Mouse (Mus musculus): ENCODE data around the gene Cand2. TPM values are rescaled to one million over a fixed set of nuclear protein-coding genes. Genes with fewer than 3 reads are reported as not detected.

The Cand2 gene
- total RNA-seq (2022), result 10 to 100 TPM; 63.6 to 80.2 (median 77.4) TPM

DNA sequence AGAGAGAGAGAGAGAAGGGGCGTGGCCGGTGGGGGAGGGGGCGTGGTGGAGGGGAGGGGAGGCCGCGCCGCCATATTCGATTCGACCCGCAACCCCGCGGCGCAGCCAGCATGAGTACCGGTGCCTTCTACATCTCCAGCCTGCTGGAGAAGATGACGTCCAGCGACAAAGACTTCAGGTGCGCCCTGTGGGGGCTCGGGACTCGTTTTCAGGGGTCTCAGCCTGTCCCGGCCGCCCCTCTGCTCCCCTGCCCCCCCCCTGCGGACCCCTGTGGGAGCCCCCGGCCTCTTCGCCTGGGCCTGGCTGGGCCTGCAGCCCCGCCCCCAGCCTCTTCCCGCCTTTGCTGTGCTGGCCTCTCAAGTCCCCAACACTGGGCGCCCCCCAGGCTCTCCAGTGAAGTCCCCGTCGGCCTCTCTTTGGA is at the start of gene Cand2:
Gene Cand2 (plus strand): TSS at position 38 of the 421 bp plus-strand sequence.
- DNase-seq (ENCODE audit: low spot score in 2 of 2), result peak; percentile 31 to 36

- peak in 1 of 2 experiments; percentile 39 for DNase-seq (ENCODE audit: low spot score in 2 of 2)
Measured at GRCm38 (mm10) chr6:115727108-115727507, 47.2 kb upstream of the Cand2 start.

GRCm38 (mm10) chr6:115727570-115727969 is 46.8 kb upstream of the Cand2 start:
- DNase-seq (ENCODE audit: low spot score in 2 of 2), result no peak

GRCm38 (mm10) chr6:115730560-115731342 is 43.6 kb upstream of the Cand2 start:
- no peak for DNase-seq (ENCODE audit: low spot score in 2 of 2)

DNA sequence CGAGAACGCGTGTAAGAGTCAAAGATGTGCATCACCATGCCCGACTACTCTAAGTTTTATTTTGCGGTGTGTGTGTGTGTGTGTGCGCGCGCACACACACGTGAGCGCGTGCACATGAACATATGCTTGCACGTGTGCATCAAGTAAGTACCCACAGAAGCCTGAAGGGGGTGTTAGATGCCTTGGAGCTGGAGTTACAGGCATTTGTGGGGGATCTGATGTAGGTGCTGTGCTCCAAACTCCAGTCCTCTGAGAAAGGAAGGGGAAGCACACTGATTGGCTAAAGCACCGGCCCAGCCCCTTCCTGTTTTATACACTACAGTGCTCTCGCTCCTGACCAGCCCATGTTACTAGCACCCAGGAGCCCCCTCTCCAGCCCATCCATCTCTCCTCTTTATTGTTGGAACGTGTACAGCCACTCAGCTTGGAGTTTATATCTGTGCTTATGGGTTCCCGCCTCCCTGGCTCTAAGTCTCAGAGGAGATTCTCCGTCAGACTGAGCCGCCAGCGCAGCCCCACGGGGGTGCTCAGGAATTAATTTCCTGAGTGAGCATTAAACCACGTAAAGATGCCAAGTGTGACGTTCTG is 41.9 kb upstream of the Cand2 start:
- no peak for DNase-seq (ENCODE audit: low spot score in 2 of 2)

GRCm38 (mm10) chr6:115734909-115735308 is 39.4 kb upstream of the Cand2 start:
- no peak for DNase-seq (ENCODE audit: low spot score in 2 of 2)

- no peak for DNase-seq (ENCODE audit: low spot score in 2 of 2)
Measured at GRCm38 (mm10) chr6:115739056-115739455, 35.3 kb upstream of the Cand2 start.

- DNase-seq (ENCODE audit: low spot score in 2 of 2), result no peak
Measured at GRCm38 (mm10) chr6:115743569-115743968, 30.8 kb upstream of the Cand2 start.

DNA sequence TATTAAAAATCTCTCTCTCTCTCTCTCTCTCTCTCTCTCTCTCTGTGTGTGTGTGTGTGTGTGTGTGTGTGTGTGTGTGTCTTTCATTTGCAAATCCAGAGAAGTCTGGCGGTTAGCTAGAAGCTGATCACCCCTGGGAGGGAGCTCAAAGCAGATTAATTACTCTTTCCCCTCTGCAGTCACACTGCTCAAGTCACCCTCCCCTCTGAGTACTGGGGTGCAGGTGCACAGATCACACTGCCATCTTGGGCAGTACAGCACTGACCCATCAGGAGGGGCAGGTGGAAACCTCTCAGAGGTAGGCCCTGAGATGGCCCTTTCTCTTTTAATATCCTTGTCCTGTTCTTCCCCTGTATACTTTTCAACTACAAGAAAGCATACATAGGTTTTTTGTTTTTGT is 28.0 kb upstream of the Cand2 start:
- DNase-seq (ENCODE audit: low spot score in 2 of 2), result no peak

GRCm38 (mm10) chr6:115755536-115755935 is 18.8 kb upstream of the Cand2 start:
- no peak for DNase-seq (ENCODE audit: low spot score in 2 of 2)

- no peak for DNase-seq (ENCODE audit: low spot score in 2 of 2)
Measured at GRCm38 (mm10) chr6:115758981-115759435, 15.3 kb upstream of the Cand2 start.

GRCm38 (mm10) chr6:115759461-115759860 is 14.9 kb upstream of the Cand2 start:
- no peak for DNase-seq (ENCODE audit: low spot score in 2 of 2)

DNA sequence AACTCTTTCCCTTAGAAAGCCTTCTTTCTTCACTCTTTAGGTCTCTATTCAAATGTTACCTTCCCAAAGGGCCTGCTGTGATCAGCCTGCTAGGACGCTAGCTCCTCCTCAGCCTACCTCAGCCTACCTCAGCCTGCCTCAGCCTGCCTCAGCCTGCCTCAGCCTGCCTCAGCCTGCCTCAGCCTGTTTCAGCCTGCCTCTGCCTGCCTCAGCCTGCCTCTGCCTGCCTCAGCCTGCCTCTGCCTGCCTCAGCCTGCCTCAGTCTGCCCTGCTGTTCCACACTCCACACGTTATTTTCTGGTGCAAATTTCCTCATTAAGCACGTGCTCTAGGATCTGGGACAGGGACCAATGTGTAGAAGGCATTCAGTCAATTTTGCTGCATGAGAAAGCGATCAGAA is 14.2 kb upstream of the Cand2 start:
- DNase-seq (ENCODE audit: low spot score in 2 of 2), result no peak

DNA sequence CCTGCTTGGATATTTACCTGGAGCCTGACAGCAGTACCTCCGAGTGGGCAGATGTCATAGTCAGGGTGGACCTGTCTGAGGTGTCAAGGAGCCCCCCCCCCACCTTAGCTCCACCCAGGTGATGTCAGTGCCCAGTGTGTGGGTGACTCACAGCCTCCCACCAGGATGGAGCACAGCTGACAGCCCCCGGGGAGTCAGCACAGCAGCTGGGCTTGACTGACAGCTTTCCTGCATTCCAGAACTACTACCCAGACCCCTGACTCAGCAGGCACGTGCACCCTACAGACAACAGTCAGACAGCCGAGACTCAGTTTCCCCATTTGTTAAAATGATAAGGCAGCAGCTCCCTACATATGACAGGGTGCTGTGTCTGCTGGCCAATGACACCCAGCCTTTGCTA is 13.4 kb upstream of the Cand2 start:
- DNase-seq (ENCODE audit: low spot score in 2 of 2), result no peak

- no peak for DNase-seq (ENCODE audit: low spot score in 2 of 2)
Measured at GRCm38 (mm10) chr6:115761995-115762756, 12.2 kb upstream of the Cand2 start, which contains the start of gene Tmem40. Gene Tmem40 (minus strand): TSS chr6:115762410.

GRCm38 (mm10) chr6:115764179-115764578 is 10.2 kb upstream of the Cand2 start:
- no peak for DNase-seq (ENCODE audit: low spot score in 2 of 2)

DNA sequence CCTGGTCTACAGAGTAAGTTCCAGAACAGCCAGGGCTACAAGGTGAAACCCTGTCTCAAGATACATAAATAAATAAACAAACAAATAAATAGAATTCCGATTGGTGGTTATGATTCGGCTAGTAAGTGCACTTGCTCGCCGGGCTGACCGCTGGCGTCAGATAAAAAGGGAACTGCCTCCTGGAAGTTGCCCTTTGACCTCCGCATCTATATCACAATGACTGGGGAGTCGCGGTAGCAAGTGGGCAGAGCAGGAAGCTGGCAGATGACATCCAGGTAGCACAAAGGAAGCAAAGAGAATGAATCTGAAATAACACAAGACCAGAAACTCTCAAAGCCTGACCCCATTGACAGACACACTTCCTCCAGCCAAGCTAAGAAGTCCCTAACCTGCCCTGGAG is 7.0 kb upstream of the Cand2 start:
- DNase-seq (ENCODE audit: low spot score in 2 of 2), result no peak

- no peak for DNase-seq (ENCODE audit: low spot score in 2 of 2)
Measured at GRCm38 (mm10) chr6:115768207-115768606, 6.1 kb upstream of the Cand2 start.

- DNase-seq (ENCODE audit: low spot score in 2 of 2), result no peak
Measured at GRCm38 (mm10) chr6:115770059-115770670, 4.2 kb upstream of the Cand2 start.

GRCm38 (mm10) chr6:115770852-115771251 is 3.5 kb upstream of the Cand2 start:
- DNase-seq (ENCODE audit: low spot score in 2 of 2), result no peak

- no peak for DNase-seq (ENCODE audit: low spot score in 2 of 2)
Measured at GRCm38 (mm10) chr6:115772201-115772600, 2.1 kb upstream of the Cand2 start.

DNA sequence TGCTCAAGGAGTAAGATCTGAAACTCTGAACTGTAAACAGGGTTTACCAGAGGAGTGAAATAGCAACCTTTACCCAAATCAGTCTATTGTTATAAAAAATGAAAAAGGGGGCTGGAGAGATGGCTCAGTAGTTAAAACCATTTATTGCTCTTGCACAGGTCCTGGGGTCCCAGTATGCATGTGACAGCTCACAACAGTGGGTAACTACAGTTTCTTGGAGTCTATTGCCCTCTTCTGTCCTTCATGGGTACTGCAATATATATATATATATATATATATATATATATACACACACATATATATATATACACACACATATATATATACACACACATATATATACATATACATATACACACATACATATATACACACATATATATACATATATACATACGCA is 1.7 kb upstream of the Cand2 start:
- DNase-seq (ENCODE audit: low spot score in 2 of 2), result no peak
